Mouse (Mus musculus): ENCODE results near the gene Wdr48.

Wdr48 gene

GRCm38 (mm10) chr9:119894339-119895009 is at the start of gene Wdr48:
Wdr48 (plus strand) TSS chr9:119894878.
- in situ Hi-C loops (cut with MboI, MseI) = no loop called here

DNA sequence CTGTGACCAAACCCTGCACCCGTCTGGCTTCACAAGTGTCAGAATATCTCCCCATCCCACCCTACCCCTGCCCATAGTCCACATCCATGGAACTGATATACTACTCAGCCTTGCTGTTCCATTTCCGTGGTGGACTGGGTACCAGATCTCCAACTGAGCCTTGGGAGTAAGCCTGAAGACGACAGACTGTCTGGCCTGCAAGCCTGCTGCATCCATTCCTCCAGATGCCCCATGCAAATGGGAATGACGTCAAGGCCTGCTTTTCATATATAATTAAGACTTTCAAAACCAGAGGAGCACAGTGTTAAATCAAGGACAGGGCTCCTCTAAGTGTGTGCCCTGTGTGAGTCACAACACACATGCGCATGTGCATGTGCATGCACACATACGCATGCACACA is 47.5 kb upstream of the Wdr48 start:
- in situ Hi-C loops (cut with MboI, MseI) = loop anchor here (10.0 kb wide), 2 partner anchors 348 to 458 kb away; partner anchors contain the start of gene Myrip

GRCm38 (mm10) chr9:119848671-119849070 is 46.0 kb upstream of the Wdr48 start:
- in situ Hi-C loops (cut with MboI, MseI) = loop anchor here (10.0 kb wide), 2 partner anchors 346 to 456 kb away; partner anchors contain the start of gene Myrip

DNA sequence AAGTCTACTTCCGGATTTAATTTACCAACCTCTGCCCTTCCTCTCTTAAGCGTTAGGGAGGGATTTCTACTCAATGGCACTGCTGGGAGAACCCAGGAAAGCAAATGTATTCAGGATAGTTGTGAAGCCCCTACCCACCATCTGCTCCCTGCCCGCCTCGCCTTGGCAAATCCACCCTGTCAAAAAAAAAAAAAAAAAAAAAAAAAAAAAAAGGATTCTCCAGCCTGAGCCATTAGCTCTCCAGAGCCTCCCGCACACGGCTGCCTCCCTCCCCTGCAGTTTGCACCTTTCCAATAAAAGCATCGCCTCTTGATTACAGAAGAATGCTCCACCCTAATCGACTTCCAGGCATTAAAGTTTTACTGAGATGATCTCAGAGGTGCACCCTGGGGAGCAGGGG is 45.5 kb upstream of the Wdr48 start:
- in situ Hi-C loops (cut with MboI, MseI) = loop anchor here (10.0 kb wide), 2 partner anchors 346 to 456 kb away; partner anchors contain the start of gene Myrip

DNA sequence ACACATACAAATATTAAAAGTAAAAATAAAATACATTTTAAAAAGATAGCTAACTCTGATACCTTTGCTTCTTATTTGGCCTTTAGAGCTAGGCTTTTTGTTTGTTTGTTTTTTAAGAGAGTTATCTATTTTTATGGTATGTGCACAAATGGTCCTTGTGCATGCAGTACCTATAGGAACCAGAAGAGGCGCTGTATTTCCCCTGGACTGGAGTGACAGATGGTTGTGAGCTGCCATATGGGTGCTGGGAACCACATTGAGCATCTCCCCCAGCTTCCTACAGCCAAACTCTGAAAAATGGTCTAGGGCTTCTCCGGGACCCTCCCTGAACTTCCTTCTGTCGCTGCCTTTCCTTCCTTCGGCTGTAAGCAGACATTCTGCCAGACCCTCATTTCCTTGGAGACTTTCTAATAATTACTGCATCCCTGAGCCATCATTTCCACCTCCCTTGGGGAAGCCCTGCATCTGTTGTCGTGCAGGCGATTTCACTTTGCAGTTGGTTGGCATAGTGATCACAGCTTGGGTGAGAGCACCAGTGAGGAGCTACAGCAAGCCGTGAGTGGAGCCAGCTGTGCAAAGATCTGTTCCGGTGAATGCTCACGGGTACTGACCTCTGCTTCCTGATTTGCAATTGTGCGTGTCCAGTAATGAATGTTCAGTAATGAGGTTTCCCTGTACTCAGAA is 42.2 kb upstream of the Wdr48 start:
- in situ Hi-C loops (cut with MboI, MseI) = no loop called here

DNA sequence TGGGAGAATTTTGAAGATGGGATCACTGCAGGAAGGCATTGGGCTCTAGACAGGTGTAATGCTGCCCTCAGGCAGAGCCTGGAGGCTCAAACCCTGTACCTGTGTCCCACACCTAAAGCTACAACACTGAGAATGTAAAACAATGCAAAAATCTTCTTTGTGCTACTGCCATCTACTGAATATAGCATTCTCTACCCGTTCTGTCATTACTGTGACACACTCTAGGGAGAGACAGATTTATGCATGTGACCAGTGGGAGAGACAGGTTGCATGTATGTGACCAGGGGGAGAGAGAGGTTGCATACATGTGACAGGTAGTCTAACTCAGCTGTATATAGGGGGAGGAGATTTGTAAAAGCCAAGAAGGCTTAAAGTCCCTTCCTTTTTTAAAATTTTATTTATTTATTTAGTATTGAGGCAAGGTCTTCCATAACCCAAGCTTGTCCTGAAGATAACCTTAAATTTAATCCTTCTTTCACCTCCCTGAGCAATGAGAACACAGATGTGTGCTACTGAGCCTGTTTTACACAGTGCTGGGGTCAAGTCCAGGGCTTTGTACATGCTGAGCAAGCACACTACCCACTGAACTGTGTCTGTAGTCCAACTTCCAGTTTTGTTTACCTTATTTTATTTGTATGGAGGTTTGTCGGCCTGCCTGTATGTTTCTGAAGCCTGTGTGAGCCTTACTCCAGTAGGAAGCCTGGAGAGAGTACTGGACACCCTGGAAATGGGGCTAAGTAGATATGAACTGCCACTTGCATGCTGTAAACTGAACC is 41.4 kb upstream of the Wdr48 start:
- in situ Hi-C loops (cut with MboI, MseI) = no loop called here

DNA sequence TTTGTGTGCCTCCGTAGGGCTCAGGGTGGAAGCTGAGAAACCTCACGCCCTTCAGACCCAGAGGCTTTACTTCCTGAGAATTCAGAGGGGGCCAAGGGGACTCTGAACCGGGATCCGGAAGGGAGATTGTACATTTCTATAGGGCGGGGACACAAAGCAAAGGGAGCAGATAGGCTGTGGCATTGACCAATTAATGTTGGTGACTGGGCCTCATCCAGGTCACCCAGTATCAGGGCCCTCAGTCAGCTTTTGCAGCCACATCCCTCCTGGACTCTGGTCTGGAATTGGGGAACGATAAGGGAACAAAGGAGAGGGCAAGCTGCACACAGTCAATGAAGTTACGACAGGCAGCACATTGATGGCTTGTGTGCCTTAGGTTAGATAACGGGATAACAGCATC is 40.5 kb upstream of the Wdr48 start:
- in situ Hi-C loops (cut with MboI, MseI) = no loop called here

- in situ Hi-C loops (cut with MboI, MseI) = loop anchor here (5.0 kb wide), 1 partner anchor 85 kb away; no protein-coding TSS in a partner anchor
Observed at GRCm38 (mm10) chr9:119887144-119887901, 7.4 kb upstream of the Wdr48 start.

- in situ Hi-C loops (cut with MboI, MseI) = loop anchor here (5.0 kb wide), 1 partner anchor 87 kb away; no protein-coding TSS in a partner anchor
Observed at GRCm38 (mm10) chr9:119888843-119889246, 5.8 kb upstream of the Wdr48 start.

- in situ Hi-C loops (cut with MboI, MseI) = loop anchor here (5.0 kb wide), 1 partner anchor 87 kb away; no protein-coding TSS in a partner anchor
Observed at GRCm38 (mm10) chr9:119889446-119889845, 5.2 kb upstream of the Wdr48 start.

GRCm38 (mm10) chr9:119890692-119891091 is 4.0 kb upstream of the Wdr48 start:
- in situ Hi-C loops (cut with MboI, MseI) = no loop called here

DNA sequence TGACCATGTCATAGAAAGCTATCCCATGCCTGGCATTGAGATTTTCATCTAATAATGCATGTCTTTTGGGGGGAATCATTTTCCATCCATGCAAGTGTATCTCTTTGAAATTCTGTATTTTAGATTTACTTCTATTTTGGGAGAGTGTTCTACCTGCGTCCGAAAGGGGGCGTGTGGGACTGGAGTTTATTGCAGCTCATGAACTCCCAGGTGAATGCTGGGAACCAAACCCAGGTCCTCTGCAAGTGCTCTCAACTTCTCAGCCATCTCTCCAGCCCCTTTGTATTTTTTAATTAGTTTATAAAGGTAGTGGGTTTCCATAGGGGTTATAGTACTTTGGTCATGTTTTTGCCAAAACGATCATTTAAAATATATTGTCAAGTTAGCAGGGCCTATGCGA is 797 bp upstream of the Wdr48 start:
- in situ Hi-C loops (cut with MboI, MseI) = no loop called here

DNA sequence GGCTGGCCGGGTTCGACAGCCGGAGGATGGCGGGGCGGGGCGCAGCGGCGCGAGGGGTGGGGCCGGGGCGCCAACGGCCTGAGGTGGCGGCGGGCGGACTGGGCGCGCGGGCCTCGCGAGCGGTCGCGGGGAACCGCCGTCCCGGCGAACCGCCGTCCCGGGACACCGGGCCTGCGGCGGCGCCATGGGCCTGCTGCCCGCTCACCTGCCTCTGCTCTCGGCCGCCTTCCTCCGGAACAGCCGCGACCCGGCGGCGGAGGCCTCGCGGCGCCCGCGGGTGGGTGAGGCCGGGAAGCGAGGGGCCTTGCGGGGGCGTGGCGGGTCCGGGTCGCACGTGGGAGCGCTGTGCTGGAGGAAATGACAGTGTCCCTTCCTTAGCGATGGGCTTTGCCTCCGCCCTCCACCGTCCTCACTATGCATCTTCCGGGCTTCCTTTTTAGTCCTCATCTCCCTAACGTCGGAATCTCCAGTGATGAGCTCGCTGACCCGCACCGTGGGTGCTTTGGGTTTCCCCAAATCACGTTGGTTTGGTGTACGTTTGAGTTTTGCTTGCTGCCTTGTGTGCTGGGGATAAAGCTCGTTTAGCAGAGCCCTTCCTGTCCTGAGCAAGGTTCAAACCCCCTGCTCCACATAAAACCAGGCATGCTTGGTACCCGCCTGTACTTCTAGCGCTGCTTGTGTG is 503 bp downstream of the Wdr48 start:
- in situ Hi-C loops (cut with MboI, MseI) = no loop called here

GRCm38 (mm10) chr9:119899446-119899845 is 4.8 kb downstream of the Wdr48 start:
- in situ Hi-C loops (cut with MboI, MseI) = no loop called here

DNA sequence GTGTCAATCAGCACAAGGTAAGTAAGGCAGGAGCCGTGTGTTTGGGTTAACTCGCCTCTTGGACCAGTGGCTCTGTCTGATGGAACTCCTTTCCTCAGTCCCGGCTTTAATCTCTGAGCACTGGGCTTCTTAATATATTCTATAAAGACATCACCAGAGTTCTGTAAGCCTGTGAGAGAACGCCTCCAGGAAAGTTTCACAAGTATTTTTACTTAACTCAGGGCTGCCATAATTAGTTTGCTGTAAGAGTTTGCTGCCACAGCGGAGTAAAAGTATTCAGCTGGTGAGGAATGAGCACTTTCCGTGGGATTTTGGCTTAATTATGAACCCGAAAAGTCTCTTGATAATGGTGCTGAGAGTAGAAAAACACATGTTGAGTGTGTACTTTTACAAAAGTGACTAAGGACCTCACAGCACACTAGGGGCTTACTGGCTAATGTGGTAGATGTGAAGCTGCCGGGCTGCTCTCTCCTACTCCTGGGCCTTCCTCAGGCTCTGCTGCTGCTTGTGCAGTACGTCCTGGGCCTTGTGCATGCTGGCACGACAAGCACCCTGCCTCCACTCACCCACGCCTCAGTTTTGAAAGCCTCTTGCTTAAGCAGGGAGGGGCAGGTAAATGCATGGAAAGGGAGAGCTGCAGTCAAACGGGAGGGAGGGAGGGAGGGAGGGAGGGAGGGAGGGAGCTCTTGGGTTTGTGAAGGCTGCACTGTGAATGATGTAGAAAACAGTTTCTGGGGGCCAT is 7.9 kb downstream of the Wdr48 start:
- in situ Hi-C loops (cut with MboI, MseI) = no loop called here

GRCm38 (mm10) chr9:119908708-119909107 is 14.0 kb downstream of the Wdr48 start:
- in situ Hi-C loops (cut with MboI, MseI) = no loop called here

- in situ Hi-C loops (cut with MboI, MseI) = no loop called here
Observed at GRCm38 (mm10) chr9:119909931-119910330, 15.3 kb downstream of the Wdr48 start.

DNA sequence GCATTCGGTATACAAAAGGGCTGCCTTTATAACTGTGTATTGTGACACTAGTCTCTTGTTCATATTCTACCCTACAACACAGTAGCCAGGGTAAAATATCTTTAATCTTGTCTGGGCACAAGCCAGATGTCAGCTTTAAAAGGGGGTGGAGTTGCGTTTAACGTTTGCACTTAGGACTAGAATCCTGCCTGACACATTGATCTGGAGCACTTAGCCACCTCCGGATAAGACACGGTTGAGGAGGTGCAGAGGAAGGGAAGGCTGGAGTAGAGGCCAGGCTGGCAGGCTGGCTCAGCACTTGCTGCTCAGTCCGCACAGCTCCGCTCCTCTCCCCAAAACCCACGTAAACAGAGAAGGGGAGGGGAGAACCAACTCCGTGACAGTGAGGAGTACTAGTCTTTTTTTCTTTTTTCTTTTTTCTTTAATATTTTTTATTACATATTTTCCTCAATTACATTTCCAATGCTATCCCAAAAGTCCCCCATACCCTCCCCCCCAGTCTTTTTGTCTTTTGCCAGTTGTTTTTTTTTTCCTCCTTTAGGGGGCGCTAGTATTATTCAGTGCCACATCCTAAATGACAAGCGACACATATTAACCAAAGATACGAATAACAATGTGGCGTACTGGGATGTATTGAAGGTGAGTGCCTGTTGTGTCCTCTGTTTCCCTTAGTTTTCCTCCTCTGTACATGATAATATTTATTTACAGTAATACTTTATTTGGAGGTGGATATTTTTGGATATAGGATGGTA is 18.6 kb downstream of the Wdr48 start:
- in situ Hi-C loops (cut with MboI, MseI) = no loop called here

DNA sequence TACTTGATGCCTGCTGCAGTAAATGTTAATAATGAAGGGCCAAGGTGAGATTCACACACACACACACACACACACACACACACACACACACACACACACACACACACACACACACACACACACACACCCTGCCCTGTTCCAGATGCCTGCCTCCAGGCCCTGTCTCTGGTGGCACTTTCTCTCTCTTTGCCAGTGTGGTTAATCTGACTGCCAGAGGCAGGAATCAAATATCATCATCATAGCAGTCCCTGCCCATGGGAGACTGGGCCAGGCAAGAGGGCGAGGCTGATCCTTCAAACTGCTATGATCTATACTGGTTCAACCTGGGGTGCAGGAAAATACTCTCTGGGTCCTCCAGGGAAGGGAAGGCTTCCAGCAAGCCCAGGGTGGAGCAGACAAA is 25.2 kb downstream of the Wdr48 start:
- in situ Hi-C loops (cut with MboI, MseI) = no loop called here
